Mouse (Mus musculus) hindbrain, embryonic 13.5 days (tissue): ENCODE results near the gene Tenm3. TPM values are rescaled to one million over a fixed set of nuclear protein-coding genes. Genes with fewer than 3 reads are reported as not detected.

ENCODE experiments used
- ATAC-seq: fragments of 200-750 bp; cut with Nextera tagmentation; 2 replicates; pipeline ENCODE4 v1.8.0; 2017; ENCODE audit warnings: moderate TSS enrichment; ENCODE audit not compliant: low FRiP score
- H3K27ac ChIP-seq: fragments of 300-500 bp; sonication (generic); 2 replicates; pipeline ENCODE4 v1.5.1; 2015; ENCODE audit warnings: inconsistent platforms, mild to moderate bottlenecking, moderate library complexity
- H3K27me3 ChIP-seq: fragments of 300-500 bp; sonication (generic); 2 replicates; pipeline ENCODE4 v1.6.1; 2015; ENCODE audit warnings: mild to moderate bottlenecking, inconsistent platforms
- H3K36me3 ChIP-seq: fragments of 300-500 bp; sonication (generic); 2 replicates; pipeline ENCODE4 v1.6.1; 2015; ENCODE audit warnings: mild to moderate bottlenecking, inconsistent platforms
- H3K4me1 ChIP-seq: fragments of 300-500 bp; sonication (generic); replicated peaks from 2 replicates; pipeline ENCODE4 v1.6.1; 2015; ENCODE audit warnings: inconsistent platforms
- H3K4me2 ChIP-seq: fragments of 300-500 bp; sonication (generic); 2 replicates; pipeline ENCODE4 v1.6.1; 2015; ENCODE audit warnings: inconsistent platforms, mild to moderate bottlenecking, moderate library complexity
- H3K4me3 ChIP-seq: fragments of 300-500 bp; sonication (generic); 2 replicates; pipeline ENCODE4 v1.5.1; 2015; ENCODE audit warnings: mild to moderate bottlenecking, inconsistent platforms
- H3K9ac ChIP-seq: fragments of 300-500 bp; sonication (generic); 2 replicates; pipeline ENCODE4 v1.6.1; 2015; ENCODE audit warnings: mild to moderate bottlenecking, inconsistent platforms
- H3K9me3 ChIP-seq: fragments of 300-500 bp; sonication (generic); 2 replicates; pipeline ENCODE4 v1.6.1; 2016; ENCODE audit warnings: inconsistent platforms
- WGBS: fragments of 180-500 bp; shearing (Covaris S2); methylation state at CpG from one replicate; pipeline ENCODE4 v1.1.7; 2015; 5-methylcytosine and 5-hydroxymethylcytosine counted together
- polyA plus RNA-seq: library from polyadenylated mRNA; unstranded; fragments of >200 nt; fragmentation: Nextera tagmentation; extraction: Ambion mirVana; gene quantifications from 2 replicates; pipeline ENCODE4 v1.2.1, GENCODE M21; 2015

The Tenm3 gene
- polyA plus RNA-seq, 1 experiment from 2014 or later, result 35.7 TPM

DNA sequence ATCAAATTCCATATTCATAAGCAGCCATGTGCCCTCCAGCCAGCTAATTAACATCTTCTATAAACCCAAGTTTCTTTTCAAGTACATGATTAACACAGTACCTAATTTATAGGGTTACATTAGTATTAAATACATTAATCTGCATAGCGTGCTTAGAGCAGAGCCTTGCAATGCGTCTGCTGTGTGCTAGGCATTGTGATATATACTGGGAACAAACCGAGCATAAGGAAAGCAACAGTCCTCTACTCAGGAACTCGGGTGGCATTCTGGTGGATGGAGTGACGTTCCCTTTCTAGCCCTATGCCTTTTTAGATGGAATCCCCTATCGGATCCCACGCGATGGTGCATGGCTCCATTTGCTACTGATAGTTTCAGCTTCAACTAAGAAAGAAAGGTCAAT lies 321.7 kb downstream of the Tenm3 start:
- Histone ChIP-seq H3K9me3 (no peaks in the 10 kb centered on the region), H3K27me3 (no peaks in the 10 kb centered on the region), H3K4me2 (no peak overlapping the region), H3K4me3 (no peak overlapping the region), H3K27ac (no peak overlapping the region), H3K4me1 (peaks cover 5% of the 10 kb centered on the region; the same call in 1 of the 2 replicates), H3K9ac (no peak overlapping the region), H3K36me3 (no peaks in the 10 kb centered on the region)
- 73% methylated on average over 8 of the region's 8 CpGs for WGBS
- no peak for ATAC-seq

DNA sequence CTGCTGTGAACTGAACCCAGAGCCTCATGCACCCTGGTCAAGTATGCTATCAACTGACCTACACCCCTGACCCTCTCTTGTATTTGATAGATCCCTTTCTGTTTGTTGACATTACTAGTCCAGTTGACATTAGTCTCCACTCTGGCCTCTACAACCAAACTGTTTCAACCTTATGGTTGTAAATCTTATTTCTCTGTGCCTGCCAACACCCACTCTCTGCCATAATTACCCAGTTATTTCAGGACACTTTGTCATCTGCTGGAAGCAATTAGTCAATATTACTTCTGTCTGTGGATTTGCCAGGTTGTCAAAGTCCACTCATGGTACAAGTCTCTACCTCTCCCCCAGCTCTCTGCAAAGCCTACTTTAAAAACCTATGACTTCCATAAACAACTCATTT lies 326.3 kb downstream of the Tenm3 start:
- no peak overlapping the region for H3K4me2 ChIP-seq
- H3K36me3 ChIP-seq, result no peaks in the 10 kb centered on the region
- peaks cover 5% of the 10 kb centered on the region; the same call in 1 of the 2 replicates for H3K4me1 ChIP-seq
- H3K27ac ChIP-seq, result no peak overlapping the region
- no peak overlapping the region for H3K4me3 ChIP-seq
- H3K27me3 ChIP-seq, result no peaks in the 10 kb centered on the region
- no peak for ATAC-seq
- H3K9me3 ChIP-seq, result no peaks in the 10 kb centered on the region
- H3K9ac ChIP-seq, result no peak overlapping the region

DNA sequence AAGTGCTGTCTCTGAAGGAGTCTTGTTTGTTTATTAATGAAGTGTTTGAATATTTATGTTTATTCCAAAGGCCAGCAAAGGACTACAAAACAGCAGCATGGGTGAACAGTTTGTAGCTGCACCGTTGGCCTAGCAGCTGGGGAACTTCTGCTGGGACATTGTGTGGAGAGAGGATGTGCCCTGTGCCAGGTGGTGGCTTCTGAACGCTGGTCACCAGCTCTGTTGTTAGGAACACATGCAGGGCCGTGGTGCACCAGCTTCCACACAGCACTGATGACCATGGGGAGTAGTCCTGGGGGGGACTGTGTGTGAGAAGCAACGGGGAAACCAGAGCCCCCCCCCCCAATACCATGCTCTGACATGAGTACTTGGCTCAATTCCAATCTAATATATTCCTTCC lies 329.5 kb downstream of the Tenm3 start:
- H3K27ac ChIP-seq, result no peak overlapping the region
- ATAC-seq, result no peak
- WGBS, result 75% methylated on average over 4 of the region's 4 CpGs
- H3K36me3 ChIP-seq, result no peaks in the 10 kb centered on the region
- H3K9me3 ChIP-seq, result no peaks in the 10 kb centered on the region
- no peaks in the 10 kb centered on the region for H3K27me3 ChIP-seq
- H3K4me1 ChIP-seq, result peaks cover 13% of the 10 kb centered on the region
- H3K4me3 ChIP-seq, result no peak overlapping the region
- no peak overlapping the region for H3K4me2 ChIP-seq
- H3K9ac ChIP-seq, result no peak overlapping the region

DNA sequence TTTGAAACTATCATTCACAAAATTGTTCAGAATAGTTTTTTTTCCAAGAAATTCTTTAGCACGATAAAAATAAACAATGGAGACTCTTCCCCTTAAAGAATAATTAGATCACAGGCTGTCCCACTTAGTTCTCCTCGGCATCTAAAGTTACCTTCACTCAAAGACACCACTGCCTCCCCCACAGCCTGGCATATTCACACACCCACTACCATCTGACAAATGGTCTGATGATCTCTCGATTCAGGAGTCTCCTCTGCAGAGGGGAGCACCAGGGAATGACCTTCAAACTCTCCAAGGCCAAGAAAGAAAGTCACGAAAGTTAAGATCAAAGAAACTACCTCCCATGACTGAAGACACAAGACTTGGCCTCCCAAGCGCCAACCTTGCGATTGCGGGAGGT lies 329.9 kb downstream of the Tenm3 start:
- H3K9ac ChIP-seq, result no peak overlapping the region
- peaks cover 17% of the 10 kb centered on the region for H3K4me1 ChIP-seq
- H3K4me2 ChIP-seq, result no peak overlapping the region
- no peaks in the 10 kb centered on the region for H3K9me3 ChIP-seq
- 93% methylated on average over 7 of the region's 7 CpGs for WGBS
- no peak for ATAC-seq
- H3K27me3 ChIP-seq, result no peaks in the 10 kb centered on the region
- no peaks in the 10 kb centered on the region for H3K36me3 ChIP-seq
- H3K27ac ChIP-seq, result no peak overlapping the region
- no peak overlapping the region for H3K4me3 ChIP-seq

DNA sequence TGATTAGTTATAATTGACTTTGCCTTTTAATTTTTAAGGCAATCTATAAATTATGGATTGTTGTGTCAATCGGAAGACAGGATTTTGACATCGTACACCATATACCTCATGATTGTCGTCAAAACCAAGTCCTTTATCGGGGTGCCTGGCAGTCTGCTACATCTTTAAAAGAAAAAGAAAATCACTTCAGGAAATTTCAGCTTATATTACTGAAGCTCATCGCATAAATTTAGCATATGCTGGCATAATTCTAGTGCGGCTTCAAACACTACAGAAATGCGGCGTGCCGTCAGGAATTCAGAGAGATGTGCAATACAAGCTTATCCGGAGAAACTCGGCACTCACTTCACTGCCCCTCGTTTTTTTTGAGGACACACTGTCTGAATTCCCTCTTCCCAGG lies 332.2 kb downstream of the Tenm3 start:
- H3K4me3 ChIP-seq, result no peak overlapping the region
- no peak overlapping the region for H3K27ac ChIP-seq
- H3K9ac ChIP-seq, result no peak overlapping the region
- H3K27me3 ChIP-seq, result no peaks in the 10 kb centered on the region
- 93% methylated on average over 12 of the region's 12 CpGs for WGBS
- no peaks in the 10 kb centered on the region for H3K9me3 ChIP-seq
- no peak for ATAC-seq
- H3K36me3 ChIP-seq, result no peaks in the 10 kb centered on the region
- H3K4me2 ChIP-seq, result no peak overlapping the region
- H3K4me1 ChIP-seq, result peaks cover 22% of the 10 kb centered on the region

DNA sequence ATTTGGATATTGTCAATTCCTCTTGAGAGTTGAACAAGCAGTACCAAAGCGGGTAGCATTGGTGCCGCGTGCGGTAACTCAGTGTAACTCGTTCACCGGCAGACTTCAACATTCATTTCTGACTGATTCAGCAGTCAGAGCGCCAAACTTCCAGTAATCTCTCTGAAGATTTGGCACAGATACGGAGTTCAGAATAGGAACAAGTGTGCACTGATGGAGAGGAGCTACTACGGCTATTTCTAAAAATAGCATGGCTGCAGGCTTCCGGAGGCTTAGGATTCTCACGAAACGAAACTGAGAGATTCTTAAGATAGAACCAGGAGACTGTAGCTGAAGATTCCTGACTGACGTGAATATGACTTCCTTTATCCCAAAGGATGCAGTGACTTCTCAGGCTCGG lies 332.6 kb downstream of the Tenm3 start:
- ATAC-seq, result no peak
- WGBS, result 88% methylated on average over 14 of the region's 14 CpGs
- no peak overlapping the region for H3K4me3 ChIP-seq
- H3K9ac ChIP-seq, result no peak overlapping the region
- H3K4me2 ChIP-seq, result no peak overlapping the region
- no peaks in the 10 kb centered on the region for H3K9me3 ChIP-seq
- H3K36me3 ChIP-seq, result no peaks in the 10 kb centered on the region
- H3K27me3 ChIP-seq, result no peaks in the 10 kb centered on the region
- peaks cover 22% of the 10 kb centered on the region for H3K4me1 ChIP-seq
- H3K27ac ChIP-seq, result no peak overlapping the region

DNA sequence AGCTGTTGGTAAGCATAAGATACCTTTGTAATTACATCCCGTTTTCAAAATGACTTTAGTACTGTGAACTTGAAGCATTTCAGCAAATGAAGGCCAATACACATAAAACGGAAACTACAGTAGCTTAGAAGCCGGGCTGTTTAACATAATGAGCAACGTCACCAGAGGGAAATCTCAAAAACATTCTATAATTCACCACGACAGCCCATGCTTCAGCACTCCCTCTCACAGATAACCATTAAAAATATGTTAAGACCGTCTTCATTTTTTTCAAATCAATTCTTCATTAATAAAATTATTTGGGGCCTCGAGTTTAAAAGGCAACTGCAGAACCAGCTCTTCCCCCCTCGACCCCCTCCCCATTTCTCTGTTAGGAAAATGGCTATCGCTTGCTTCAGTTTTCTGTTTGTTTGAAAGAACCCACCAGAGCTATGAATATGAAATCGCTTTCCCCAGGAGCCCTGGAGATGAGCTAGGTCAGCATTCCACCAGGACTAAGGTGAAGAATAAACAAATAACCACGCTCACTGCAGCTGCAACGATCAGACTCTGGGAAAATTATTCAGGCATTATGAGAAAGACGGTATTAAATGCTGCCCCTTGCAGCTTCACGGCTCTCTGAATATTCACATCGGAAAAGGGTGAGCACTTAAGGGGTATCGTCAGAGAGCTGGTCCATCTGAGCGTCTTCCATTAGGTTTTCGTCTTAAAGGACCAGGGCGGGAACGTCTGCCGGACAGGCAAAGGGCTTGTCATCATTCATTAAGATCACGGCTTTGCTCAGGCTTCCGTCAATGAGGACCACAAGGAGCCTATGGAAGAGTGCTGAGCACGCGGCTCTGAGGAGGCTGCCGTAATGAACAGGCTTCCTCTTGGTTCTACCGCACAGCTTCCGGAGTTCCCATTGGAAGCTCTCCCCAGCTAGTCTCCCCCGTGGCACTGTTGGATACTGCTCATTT lies 334.8 kb downstream of the Tenm3 start:
- Histone ChIP-seq H3K4me1 (peaks cover 22% of the 10 kb centered on the region), H3K36me3 (no peaks in the 10 kb centered on the region), H3K4me2 (peak overlapping the region; percentile 53), H3K9ac (peak overlapping the region; percentile 55), H3K9me3 (no peaks in the 10 kb centered on the region), H3K27me3 (no peaks in the 10 kb centered on the region), H3K4me3 (peak overlapping the region; percentile 32), H3K27ac (peak overlapping the region; percentile 81)
- ATAC-seq, result peak; percentile 72; the same call in 1 of the 2 replicates
- 32% methylated on average over 29 of the region's 29 CpGs for WGBS

DNA sequence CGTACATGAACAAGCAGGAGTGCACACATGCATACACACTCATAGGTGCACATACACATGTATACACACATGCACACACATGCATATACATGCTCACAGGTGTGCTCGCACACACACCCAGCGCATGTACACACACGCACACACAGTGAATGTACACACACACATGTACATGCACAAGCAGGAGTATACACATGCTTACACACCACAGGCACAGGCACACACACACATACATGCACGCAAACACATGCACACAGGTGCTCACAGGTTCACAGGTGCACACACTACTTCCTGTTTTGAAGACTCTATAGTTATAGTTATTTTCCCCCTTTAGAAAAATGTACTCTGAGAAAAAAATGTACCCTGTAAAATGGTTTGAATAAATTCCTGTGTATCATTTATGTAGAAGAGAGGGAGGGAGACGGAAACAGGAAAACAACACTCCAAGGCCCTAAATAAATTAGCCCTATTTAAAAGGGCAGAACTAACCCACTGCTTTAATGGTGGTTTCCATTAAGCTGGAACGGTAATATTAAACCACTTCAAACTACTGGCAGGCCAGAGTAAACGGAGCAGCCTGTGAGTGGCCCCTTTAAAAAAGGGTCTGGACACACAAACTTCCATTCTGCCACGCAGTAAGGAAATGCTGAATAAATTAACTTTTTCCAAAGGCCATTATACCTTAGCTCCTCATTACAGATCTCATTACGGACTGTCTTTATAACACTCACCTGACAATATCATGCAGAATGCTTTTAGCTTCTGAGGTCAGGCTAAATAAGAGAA lies 335.8 kb downstream of the Tenm3 start:
- Histone ChIP-seq H3K4me2 (no peak overlapping the region), H3K4me1 (peaks cover 22% of the 10 kb centered on the region), H3K27me3 (no peaks in the 10 kb centered on the region), H3K9me3 (no peaks in the 10 kb centered on the region), H3K9ac (no peak overlapping the region), H3K36me3 (no peaks in the 10 kb centered on the region), H3K27ac (no peak overlapping the region), H3K4me3 (no peak overlapping the region)
- WGBS, result 73% methylated on average over 10 of the region's 10 CpGs
- ATAC-seq, result peak; percentile 33; the same call in 1 of the 2 replicates

DNA sequence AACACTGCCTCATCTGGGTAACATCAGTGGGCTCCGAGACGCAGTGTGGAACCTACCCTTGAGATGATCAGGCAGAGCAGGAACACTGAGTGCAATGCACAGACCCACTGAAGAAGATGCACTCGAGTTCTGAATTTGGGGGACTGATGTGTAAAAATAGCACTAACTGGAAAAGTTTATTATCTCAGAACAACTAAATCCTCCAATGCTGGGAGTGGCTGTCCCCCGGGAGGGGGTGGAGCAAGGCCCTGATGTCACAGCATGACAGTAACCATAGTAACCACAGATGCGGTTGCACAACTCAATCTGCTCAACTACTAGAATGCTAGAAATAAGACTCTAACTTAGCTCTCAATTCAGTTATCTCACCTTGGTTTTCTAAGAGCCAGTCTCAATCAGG lies 351.3 kb downstream of the Tenm3 start:
- H3K36me3 ChIP-seq, result no peaks in the 10 kb centered on the region
- peaks cover 19% of the 10 kb centered on the region for H3K4me1 ChIP-seq
- H3K9ac ChIP-seq, result no peak overlapping the region
- H3K27ac ChIP-seq, result no peak overlapping the region
- no peak overlapping the region for H3K4me2 ChIP-seq
- ATAC-seq, result no peak
- no peaks in the 10 kb centered on the region for H3K9me3 ChIP-seq
- no peaks in the 10 kb centered on the region for H3K27me3 ChIP-seq
- 74% methylated on average over 5 of the region's 5 CpGs for WGBS
- no peak overlapping the region for H3K4me3 ChIP-seq

DNA sequence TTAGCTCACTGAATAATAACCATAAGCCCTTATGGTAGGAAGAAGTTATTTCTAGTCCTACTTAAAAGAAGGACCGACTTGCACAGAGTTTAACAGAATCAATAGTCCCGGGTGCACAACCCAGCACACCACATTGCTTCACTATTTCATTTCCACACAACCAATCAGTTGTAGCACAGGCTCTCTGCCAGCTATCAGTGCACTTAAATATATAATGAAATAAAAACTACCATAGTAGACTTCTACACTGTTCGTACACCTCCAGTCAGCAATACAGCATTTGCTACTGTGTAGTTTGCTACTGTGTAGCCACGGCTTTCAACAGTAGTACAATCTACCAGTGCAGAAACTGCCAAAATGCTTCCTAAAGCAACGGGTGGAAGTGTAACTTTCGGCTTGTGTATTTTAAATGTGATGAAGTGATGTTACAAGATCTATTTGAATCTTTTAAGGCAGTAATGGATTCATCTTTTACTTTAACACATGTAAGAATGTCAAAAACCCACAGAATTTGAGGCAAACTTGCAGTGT lies 353.1 kb downstream of the Tenm3 start:
- no peak for ATAC-seq
- no peaks in the 10 kb centered on the region for H3K27me3 ChIP-seq
- WGBS, result 86% methylated on average over 6 of the region's 6 CpGs
- H3K9ac ChIP-seq, result no peak overlapping the region
- H3K27ac ChIP-seq, result no peak overlapping the region
- no peak overlapping the region for H3K4me2 ChIP-seq
- no peak overlapping the region for H3K4me3 ChIP-seq
- no peaks in the 10 kb centered on the region for H3K9me3 ChIP-seq
- H3K36me3 ChIP-seq, result no peaks in the 10 kb centered on the region
- peaks cover 19% of the 10 kb centered on the region for H3K4me1 ChIP-seq

DNA sequence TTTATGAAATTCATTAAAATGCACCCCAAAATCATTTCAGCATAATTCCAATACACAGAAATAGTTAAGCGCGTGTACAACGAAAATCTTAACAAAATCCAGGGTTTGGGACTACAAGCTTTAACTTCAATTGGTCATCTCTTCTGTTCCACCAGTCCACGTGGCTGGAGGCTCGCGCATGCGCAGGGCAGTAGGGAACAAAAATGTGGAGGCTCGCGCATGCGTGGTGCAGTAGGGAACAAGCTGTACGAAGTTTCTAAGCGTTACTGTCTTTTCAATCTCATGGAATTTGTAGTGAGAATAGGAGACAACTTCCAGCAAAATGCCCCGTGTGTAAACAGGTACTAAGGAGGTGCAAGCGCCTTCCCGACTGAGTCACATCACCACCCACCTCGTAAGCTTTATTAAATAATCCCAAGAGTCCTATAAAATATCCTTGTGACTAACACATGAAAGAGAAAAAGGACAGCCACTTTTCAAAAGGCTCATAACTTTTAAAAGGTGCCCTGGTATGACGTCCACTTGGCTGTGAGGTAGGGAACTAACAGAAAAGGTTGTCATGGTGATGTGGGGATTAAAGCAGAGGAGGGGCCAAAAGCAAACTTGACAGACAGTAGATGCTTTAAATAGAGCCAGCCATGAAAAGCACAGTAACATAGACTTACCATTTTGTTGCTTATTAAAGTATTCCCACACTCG lies 353.7 kb downstream of the Tenm3 start:
- no peak overlapping the region for H3K4me3 ChIP-seq
- peaks cover 19% of the 10 kb centered on the region for H3K4me1 ChIP-seq
- H3K27ac ChIP-seq, result no peak overlapping the region
- no peak overlapping the region for H3K9ac ChIP-seq
- H3K9me3 ChIP-seq, result no peaks in the 10 kb centered on the region
- H3K27me3 ChIP-seq, result no peaks in the 10 kb centered on the region
- no peaks in the 10 kb centered on the region for H3K36me3 ChIP-seq
- WGBS, result 83% methylated on average over 18 of the region's 18 CpGs
- H3K4me2 ChIP-seq, result no peak overlapping the region
- ATAC-seq, result no peak

DNA sequence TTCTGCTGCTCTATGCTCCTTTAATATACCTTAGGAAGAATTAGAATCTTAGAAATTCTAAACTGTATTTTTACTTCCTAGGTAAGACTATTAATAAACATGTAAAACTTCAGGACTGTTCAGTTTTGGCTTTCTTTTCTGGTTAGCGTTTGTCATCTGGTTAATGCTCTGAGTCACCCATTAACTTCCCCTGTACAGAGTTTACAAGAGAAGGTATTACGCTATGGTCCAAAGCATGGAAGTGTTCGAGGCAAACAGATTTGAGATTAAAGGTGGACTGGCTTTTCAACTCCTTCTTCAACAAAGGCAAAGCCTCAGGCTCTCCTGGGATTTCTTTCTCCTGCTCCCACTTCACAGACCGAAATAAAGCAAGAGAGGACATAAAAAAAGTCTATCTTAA lies 354.3 kb downstream of the Tenm3 start:
- no peak overlapping the region for H3K4me2 ChIP-seq
- H3K27ac ChIP-seq, result no peak overlapping the region
- H3K9ac ChIP-seq, result no peak overlapping the region
- WGBS, result 87% methylated on average over 4 of the region's 4 CpGs
- H3K36me3 ChIP-seq, result no peaks in the 10 kb centered on the region
- no peaks in the 10 kb centered on the region for H3K9me3 ChIP-seq
- ATAC-seq, result no peak
- H3K4me1 ChIP-seq, result peaks cover 20% of the 10 kb centered on the region
- H3K4me3 ChIP-seq, result no peak overlapping the region
- no peaks in the 10 kb centered on the region for H3K27me3 ChIP-seq
